Mouse (Mus musculus): ENCODE data around the gene Rsrc2. TPM values are rescaled to one million over a fixed set of nuclear protein-coding genes. Genes with fewer than 3 reads are reported as not detected.
A peak's percentile ranks its signal among the peaks of the same experiment; 100 is the strongest.
"Not testable (repeated sequence)": the region's sequence is repeated elsewhere in the genome, so short reads cannot be mapped to it uniquely, and the experiment has no call there.

The Rsrc2 gene
- polyA plus RNA-seq (2014; fragmentation: Nextera tagmentation; extraction: Ambion mirVana) = 104 and 120 TPM in 2 replicates

DNA sequence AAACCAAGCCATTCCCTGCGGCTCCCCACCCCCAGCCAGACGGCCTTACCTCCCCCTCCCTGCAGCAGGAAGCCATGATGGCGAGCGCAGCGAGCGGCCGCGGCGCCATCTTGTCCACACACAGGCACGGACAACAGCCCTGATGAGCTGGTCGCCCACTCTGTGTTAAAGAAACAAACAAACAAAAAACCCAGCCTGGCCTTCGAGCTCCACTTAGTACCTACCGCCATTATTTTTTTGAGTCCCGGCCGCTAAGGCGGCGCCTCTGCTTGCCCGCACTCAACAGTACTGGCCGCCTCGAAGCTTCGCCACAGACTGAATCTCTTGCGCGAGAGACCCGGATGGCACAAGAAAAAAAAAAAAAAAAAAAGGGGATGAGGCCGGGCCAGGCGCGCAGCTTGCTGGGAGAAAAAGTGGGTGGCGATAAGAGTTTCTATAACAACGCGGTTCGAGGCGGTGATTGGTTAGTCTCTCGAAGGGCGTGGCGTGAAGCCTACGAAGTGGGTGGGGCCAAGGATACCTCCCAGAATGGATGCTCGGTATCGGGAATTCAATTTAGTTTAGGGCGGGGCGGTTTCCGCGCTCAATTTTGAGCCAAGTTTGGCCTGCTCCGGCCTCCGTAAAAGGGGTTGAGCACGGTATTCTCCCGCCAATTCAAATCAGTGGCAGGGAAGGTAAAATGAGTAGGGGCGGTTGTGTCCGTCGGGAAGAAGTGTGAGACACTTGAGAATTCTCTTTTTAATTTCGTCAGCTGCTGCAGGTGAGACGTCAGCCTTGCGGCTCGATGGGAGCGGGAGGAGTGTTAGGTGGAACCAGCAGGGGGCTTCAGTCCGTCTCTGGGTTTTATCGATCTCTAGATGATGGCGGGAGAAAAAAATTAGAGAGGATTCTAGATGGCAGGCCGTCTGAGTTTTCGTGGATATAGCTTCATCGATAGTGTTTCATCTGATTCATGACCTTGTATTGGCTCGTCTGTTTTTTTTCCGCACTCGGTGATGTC lies at the start of gene Rsrc2, which contains the start of gene Kntc1:
TSS of gene Rsrc2 (minus strand) at position 350 of the 1,000 bp plus-strand sequence.
TSS of gene Kntc1 (plus strand) at position 652 of the 1,000 bp plus-strand sequence.
- WGBS = under 1% methylated on average over 63 of the region's 63 CpGs
- Histone ChIP-seq H3K9ac (ENCODE audit: low read length) (peak within 1 kb of the TSS; percentile 91), H3K4me1 (replicated peaks; ENCODE audit: control insufficient read depth, insufficient read depth, low read length) (peaks cover 26% of the 10 kb centered on the region), H3K4me2 (ENCODE audit: low read length) (peak within 1 kb of the TSS; percentile 88), H3K9me3 (ENCODE audit: control insufficient read depth, low read length) (no peaks in the 10 kb centered on the region), H3K4me3 (ENCODE audit: low read depth, low read length) (peak within 1 kb of the TSS; percentile 95), H3K27ac (ENCODE audit: low read depth) (peak within 1 kb of the TSS; percentile 99), H3K36me3 (ENCODE audit: control insufficient read depth, insufficient read depth, low read length) (peaks cover 26% of the 10 kb centered on the region), H3K27me3 (replicated peaks; ENCODE audit: control insufficient read depth, insufficient read depth, low read length) (no peaks in the 10 kb centered on the region)
- ATAC-seq (replicated peaks; ENCODE audit: low FRiP score, low TSS enrichment, low read depth) (peak; percentile 98), DNase-seq (ENCODE audit: low spot score) (peak; percentile 99)

- no peak for DNase-seq (ENCODE audit: low spot score)
Measured at GRCm38 (mm10) chr5:123793081-123793480, 43.9 kb upstream of the Rsrc2 start.

GRCm38 (mm10) chr5:123788976-123789375 lies 39.8 kb upstream of the Rsrc2 start:
- Histone ChIP-seq H3K27ac (ENCODE audit: low read depth) (no peak overlapping the region), H3K9me3 (ENCODE audit: control insufficient read depth, low read length) (no peaks in the 10 kb centered on the region), H3K4me2 (ENCODE audit: low read length) (no peak overlapping the region), H3K4me1 (replicated peaks; ENCODE audit: control insufficient read depth, insufficient read depth, low read length) (no peaks in the 10 kb centered on the region), H3K27me3 (replicated peaks; ENCODE audit: control insufficient read depth, insufficient read depth, low read length) (no peaks in the 10 kb centered on the region), H3K4me3 (ENCODE audit: low read depth, low read length) (no peak overlapping the region), H3K9ac (ENCODE audit: low read length) (no peak overlapping the region), H3K36me3 (ENCODE audit: control insufficient read depth, insufficient read depth, low read length) (peaks cover 93% of the 10 kb centered on the region)
- 87% methylated on average over 7 of the region's 7 CpGs for WGBS
- DNase-seq (ENCODE audit: low spot score) (no peak), ATAC-seq (replicated peaks; ENCODE audit: low FRiP score, low TSS enrichment, low read depth) (no peak)

More at GRCm38 (mm10) chr5:123793081-123793480, 43.9 kb upstream of the Rsrc2 start:
- H3K27me3 ChIP-seq (replicated peaks; ENCODE audit: control insufficient read depth, insufficient read depth, low read length) = no peaks in the 10 kb centered on the region
- no peak overlapping the region for H3K4me3 ChIP-seq (ENCODE audit: low read depth, low read length)
- H3K36me3 ChIP-seq (ENCODE audit: control insufficient read depth, insufficient read depth, low read length) = peaks cover 90% of the 10 kb centered on the region
- H3K9me3 ChIP-seq (ENCODE audit: control insufficient read depth, low read length) = no peaks in the 10 kb centered on the region
- H3K9ac ChIP-seq (ENCODE audit: low read length) = no peak overlapping the region
- ATAC-seq (replicated peaks; ENCODE audit: low FRiP score, low TSS enrichment, low read depth) = no peak
- WGBS = 80% methylated on average over 2 of the region's 2 CpGs
- no peak overlapping the region for H3K27ac ChIP-seq (ENCODE audit: low read depth)
- H3K4me1 ChIP-seq (replicated peaks; ENCODE audit: control insufficient read depth, insufficient read depth, low read length) = no peaks in the 10 kb centered on the region
- H3K4me2 ChIP-seq (ENCODE audit: low read length) = no peak overlapping the region

DNA sequence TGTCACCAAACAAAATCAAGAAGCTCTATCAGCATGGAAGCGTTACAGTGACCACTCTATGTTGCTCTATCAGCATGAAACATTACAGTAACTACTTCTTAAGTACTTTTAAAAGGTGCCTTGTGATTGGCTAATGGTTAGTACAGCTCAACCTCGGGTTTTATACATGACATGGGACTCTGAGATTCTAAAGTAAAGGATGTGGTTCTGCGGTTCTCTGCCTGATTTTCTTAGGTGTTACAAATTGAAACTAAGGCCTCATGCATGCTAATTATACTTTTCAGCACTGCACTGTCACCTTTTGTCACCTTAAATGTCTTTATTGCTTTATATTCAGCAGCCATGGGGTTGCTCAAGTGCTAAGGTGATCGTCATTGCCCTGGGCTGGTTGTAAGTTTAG lies 32.6 kb upstream of the Rsrc2 start:
- no peaks in the 10 kb centered on the region for H3K27me3 ChIP-seq (replicated peaks; ENCODE audit: control insufficient read depth, insufficient read depth, low read length)
- H3K4me1 ChIP-seq (replicated peaks; ENCODE audit: control insufficient read depth, insufficient read depth, low read length) = no peaks in the 10 kb centered on the region
- no peak overlapping the region for H3K9ac ChIP-seq (ENCODE audit: low read length)
- H3K27ac ChIP-seq (ENCODE audit: low read depth) = no peak overlapping the region
- no peak overlapping the region for H3K4me2 ChIP-seq (ENCODE audit: low read length)
- 94% methylated on average over 4 of the region's 4 CpGs for WGBS
- ATAC-seq (replicated peaks; ENCODE audit: low FRiP score, low TSS enrichment, low read depth) (no peak), DNase-seq (ENCODE audit: low spot score) (no peak)
- peaks cover 88% of the 10 kb centered on the region for H3K36me3 ChIP-seq (ENCODE audit: control insufficient read depth, insufficient read depth, low read length)
- no peaks in the 10 kb centered on the region for H3K9me3 ChIP-seq (ENCODE audit: control insufficient read depth, low read length)
- H3K4me3 ChIP-seq (ENCODE audit: low read depth, low read length) = no peak overlapping the region

DNA sequence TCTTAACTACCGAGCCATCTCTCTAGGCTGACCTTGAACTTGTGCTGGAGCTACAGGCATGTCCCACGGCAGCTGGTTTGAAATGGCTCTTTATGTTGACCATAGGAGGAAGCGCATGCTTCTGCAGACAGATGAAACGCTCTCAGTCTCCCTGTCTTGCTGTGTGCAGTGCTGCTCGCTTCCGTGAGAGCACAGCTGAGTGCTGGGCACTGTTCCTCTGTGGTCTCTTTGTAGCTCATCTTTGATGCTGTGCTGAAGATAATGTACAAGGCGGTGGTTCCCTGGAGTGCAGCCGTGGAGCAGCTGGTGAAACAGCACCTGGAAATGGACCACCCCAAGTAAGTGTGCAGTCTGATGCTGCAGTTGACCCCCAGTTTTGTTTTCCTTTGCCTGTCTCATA lies 31.5 kb upstream of the Rsrc2 start:
- 87% methylated on average over 8 of the region's 8 CpGs for WGBS
- H3K27ac ChIP-seq (ENCODE audit: low read depth) = no peak overlapping the region
- no peak overlapping the region for H3K4me2 ChIP-seq (ENCODE audit: low read length)
- no peaks in the 10 kb centered on the region for H3K9me3 ChIP-seq (ENCODE audit: control insufficient read depth, low read length)
- no peak overlapping the region for H3K4me3 ChIP-seq (ENCODE audit: low read depth, low read length)
- H3K9ac ChIP-seq (ENCODE audit: low read length) = no peak overlapping the region
- no peaks in the 10 kb centered on the region for H3K27me3 ChIP-seq (replicated peaks; ENCODE audit: control insufficient read depth, insufficient read depth, low read length)
- peaks cover 88% of the 10 kb centered on the region for H3K36me3 ChIP-seq (ENCODE audit: control insufficient read depth, insufficient read depth, low read length)
- no peak for ATAC-seq (replicated peaks; ENCODE audit: low FRiP score, low TSS enrichment, low read depth)
- DNase-seq (ENCODE audit: low spot score) = no peak
- no peaks in the 10 kb centered on the region for H3K4me1 ChIP-seq (replicated peaks; ENCODE audit: control insufficient read depth, insufficient read depth, low read length)

DNA sequence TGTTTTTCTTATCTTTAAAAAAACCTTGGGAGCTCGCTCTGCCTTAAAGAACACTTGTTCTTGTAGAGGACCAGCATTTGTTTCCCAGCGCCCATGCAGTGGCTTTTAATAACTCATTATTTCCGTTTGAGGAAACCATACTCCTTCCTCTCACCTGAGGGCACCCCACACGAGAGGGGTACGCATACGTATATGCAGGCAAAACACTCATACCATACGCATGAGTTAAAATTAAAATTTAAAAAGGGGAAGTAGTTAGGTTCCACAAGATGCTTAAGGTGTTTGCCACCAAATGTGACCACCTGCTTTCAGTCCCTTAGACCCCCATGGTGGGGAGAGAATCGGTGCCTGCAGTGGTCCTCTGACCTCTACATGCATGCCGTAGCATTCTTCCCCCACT lies 24.2 kb upstream of the Rsrc2 start:
- H3K9me3 ChIP-seq (ENCODE audit: control insufficient read depth, low read length) = no peaks in the 10 kb centered on the region
- 93% methylated on average over 9 of the region's 9 CpGs for WGBS
- H3K27me3 ChIP-seq (replicated peaks; ENCODE audit: control insufficient read depth, insufficient read depth, low read length) = no peaks in the 10 kb centered on the region
- no peak overlapping the region for H3K4me2 ChIP-seq (ENCODE audit: low read length)
- no peak overlapping the region for H3K9ac ChIP-seq (ENCODE audit: low read length)
- H3K4me3 ChIP-seq (ENCODE audit: low read depth, low read length) = no peak overlapping the region
- DNase-seq (ENCODE audit: low spot score) (no peak), ATAC-seq (replicated peaks; ENCODE audit: low FRiP score, low TSS enrichment, low read depth) (no peak)
- H3K36me3 ChIP-seq (ENCODE audit: control insufficient read depth, insufficient read depth, low read length) = peaks cover 94% of the 10 kb centered on the region
- no peak overlapping the region for H3K27ac ChIP-seq (ENCODE audit: low read depth)
- no peaks in the 10 kb centered on the region for H3K4me1 ChIP-seq (replicated peaks; ENCODE audit: control insufficient read depth, insufficient read depth, low read length)

- not testable (repeated sequence) for ATAC-seq (replicated peaks; ENCODE audit: low FRiP score, low TSS enrichment, low read depth); DNase-seq (ENCODE audit: low spot score); H3K4me2 ChIP-seq (ENCODE audit: low read length); H3K9ac ChIP-seq (ENCODE audit: low read length); H3K27ac ChIP-seq (ENCODE audit: low read depth); H3K4me1 ChIP-seq (replicated peaks; ENCODE audit: control insufficient read depth, insufficient read depth, low read length); H3K4me3 ChIP-seq (ENCODE audit: low read depth, low read length); H3K27me3 ChIP-seq (replicated peaks; ENCODE audit: control insufficient read depth, insufficient read depth, low read length); H3K9me3 ChIP-seq (ENCODE audit: control insufficient read depth, low read length)
- H3K36me3 ChIP-seq (ENCODE audit: control insufficient read depth, insufficient read depth, low read length) = peaks cover 76% of the 10 kb centered on the region
- 95% methylated on average over 11 of the region's 11 CpGs for WGBS
Measured at GRCm38 (mm10) chr5:123766455-123766854, 17.2 kb upstream of the Rsrc2 start.

DNA sequence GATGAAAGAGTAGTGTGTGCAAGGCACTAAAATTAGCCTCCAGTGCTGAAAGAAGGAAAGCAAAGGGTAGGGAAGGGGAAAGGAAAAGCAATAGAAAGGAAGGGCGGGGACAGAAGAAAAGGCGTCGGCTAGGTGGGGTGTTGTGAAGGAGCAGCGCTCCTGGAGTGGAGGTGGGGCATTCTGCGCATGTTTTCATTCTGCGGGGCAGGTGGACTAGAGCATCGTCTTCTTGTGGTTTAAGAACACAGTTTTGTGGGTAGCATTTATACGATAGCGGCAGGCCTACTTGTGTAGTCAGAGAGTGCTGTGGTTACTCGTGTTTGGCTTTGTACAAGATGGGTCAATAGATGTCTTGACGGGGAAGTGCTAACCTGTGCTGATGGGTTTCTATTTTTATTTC lies 16.3 kb upstream of the Rsrc2 start:
- Histone ChIP-seq H3K9ac (ENCODE audit: low read length) (no peak overlapping the region), H3K36me3 (ENCODE audit: control insufficient read depth, insufficient read depth, low read length) (peaks cover 75% of the 10 kb centered on the region), H3K9me3 (ENCODE audit: control insufficient read depth, low read length) (no peaks in the 10 kb centered on the region), H3K4me2 (ENCODE audit: low read length) (no peak overlapping the region), H3K4me1 (replicated peaks; ENCODE audit: control insufficient read depth, insufficient read depth, low read length) (no peaks in the 10 kb centered on the region), H3K27ac (ENCODE audit: low read depth) (no peak overlapping the region), H3K27me3 (replicated peaks; ENCODE audit: control insufficient read depth, insufficient read depth, low read length) (no peaks in the 10 kb centered on the region), H3K4me3 (ENCODE audit: low read depth, low read length) (no peak overlapping the region)
- ATAC-seq (replicated peaks; ENCODE audit: low FRiP score, low TSS enrichment, low read depth) (no peak), DNase-seq (ENCODE audit: low spot score) (no peak)
- WGBS = 94% methylated on average over 11 of the region's 11 CpGs

All from intestine, embryonic 14.5 days (tissue).